Mouse (Mus musculus): ENCODE results near the gene Fxyd7. TPM values are rescaled to one million over a fixed set of nuclear protein-coding genes. Genes with fewer than 3 reads are reported as not detected.

Fxyd7 gene
- polyA plus RNA-seq, 1 experiment from 2014 or later = 2.9 TPM

DNA sequence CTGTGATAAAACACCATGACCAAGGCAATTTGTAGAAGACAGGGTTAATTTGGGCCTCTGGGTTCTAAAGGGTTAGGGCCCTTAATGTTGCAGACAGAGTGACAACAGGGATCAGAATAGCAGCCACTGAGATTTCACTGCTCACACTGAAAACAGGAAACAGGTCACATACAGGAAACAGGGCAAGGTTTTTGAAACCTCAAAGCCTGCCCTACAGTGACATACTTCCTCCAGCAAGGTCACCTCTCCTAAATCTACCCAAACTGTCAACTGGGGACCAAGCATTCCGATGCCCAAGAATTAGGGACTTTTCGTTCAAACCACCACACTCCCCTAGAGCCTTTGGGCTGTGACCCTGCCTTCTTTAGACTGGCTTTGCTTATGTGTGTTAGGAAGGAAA, 38.5 kb upstream of the Fxyd7 start:
- Histone ChIP-seq H3K9ac (ENCODE audit: low read length) (no peak overlapping the region), H3K27ac (replicated peaks; ENCODE audit: low read depth, low read length) (no peak overlapping the region), H3K9me3 (ENCODE audit: control insufficient read depth, low read length) (no peaks in the 10 kb centered on the region; the same call in 1 of the 2 replicates), H3K36me3 (ENCODE audit: control insufficient read depth, insufficient read depth, low read length) (no peaks in the 10 kb centered on the region), H3K4me3 (ENCODE audit: low read depth, low read length) (no peak overlapping the region), H3K4me1 (ENCODE audit: control insufficient read depth, insufficient read depth, low read length) (no peaks in the 10 kb centered on the region), H3K4me2 (ENCODE audit: low read depth, severe bottlenecking) (no peak overlapping the region), H3K27me3 (ENCODE audit: control insufficient read depth, insufficient read depth, low read length) (no peaks in the 10 kb centered on the region)
- no peak for ATAC-seq (ENCODE audit: insufficient number of reproducible peaks, low FRiP score, low TSS enrichment, low read depth)
- DNase-seq (ENCODE audit: low spot score) = no peak
- 84% methylated on average over 2 of the region's 2 CpGs for WGBS

DNA sequence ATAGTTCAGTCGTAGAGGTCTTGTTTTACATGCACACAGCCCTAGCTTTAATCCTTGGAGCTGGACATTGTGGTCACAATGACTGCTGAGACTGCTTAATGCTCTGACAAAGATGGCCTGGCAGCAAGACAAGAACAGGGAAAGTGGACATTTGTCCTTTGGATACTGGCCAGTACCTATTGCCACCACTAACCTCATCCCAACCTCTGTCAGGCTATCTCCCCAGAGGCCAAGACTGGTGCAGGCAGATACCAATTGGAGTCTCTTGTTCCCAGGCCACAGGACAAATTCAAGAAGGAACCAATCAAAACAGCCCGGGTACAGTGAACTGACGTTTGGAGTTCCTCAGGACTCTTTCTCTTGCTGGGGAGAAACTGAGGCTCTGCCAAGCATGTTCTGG, 36.9 kb upstream of the Fxyd7 start:
- no peak for DNase-seq (ENCODE audit: low spot score)
- Histone ChIP-seq H3K36me3 (ENCODE audit: control insufficient read depth, insufficient read depth, low read length) (no peaks in the 10 kb centered on the region), H3K9ac (ENCODE audit: low read length) (no peak overlapping the region), H3K27me3 (ENCODE audit: control insufficient read depth, insufficient read depth, low read length) (no peaks in the 10 kb centered on the region), H3K4me2 (ENCODE audit: low read depth, severe bottlenecking) (no peak overlapping the region), H3K27ac (replicated peaks; ENCODE audit: low read depth, low read length) (no peak overlapping the region), H3K9me3 (ENCODE audit: control insufficient read depth, low read length) (no peaks in the 10 kb centered on the region; the same call in 1 of the 2 replicates), H3K4me3 (ENCODE audit: low read depth, low read length) (no peak overlapping the region), H3K4me1 (ENCODE audit: control insufficient read depth, insufficient read depth, low read length) (no peaks in the 10 kb centered on the region)
- ATAC-seq (ENCODE audit: insufficient number of reproducible peaks, low FRiP score, low TSS enrichment, low read depth) = no peak
- WGBS = 83% methylated on average over 3 of the region's 3 CpGs

DNA sequence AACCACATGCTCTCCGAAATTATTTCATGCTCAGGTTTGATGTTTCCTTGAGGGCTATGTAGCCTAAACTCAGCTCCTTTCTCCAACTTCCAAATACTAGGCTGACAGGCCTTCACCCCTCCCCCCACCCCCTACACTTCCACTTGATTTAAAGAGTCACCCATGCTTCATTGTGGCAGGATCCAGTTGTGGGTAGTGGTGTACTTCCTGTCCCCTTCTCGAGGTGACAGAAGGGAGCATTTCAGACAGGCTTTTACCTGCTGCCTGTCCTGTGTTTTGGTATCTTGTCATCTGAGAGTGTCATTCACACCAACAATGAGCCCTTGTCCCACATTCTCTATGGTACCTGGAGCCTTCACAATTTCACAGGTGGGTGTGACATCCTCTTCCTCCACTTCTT, 36.0 kb upstream of the Fxyd7 start:
- Histone ChIP-seq H3K9me3 (ENCODE audit: control insufficient read depth, low read length) (no peaks in the 10 kb centered on the region; the same call in 1 of the 2 replicates), H3K27me3 (ENCODE audit: control insufficient read depth, insufficient read depth, low read length) (no peaks in the 10 kb centered on the region), H3K4me3 (ENCODE audit: low read depth, low read length) (no peak overlapping the region), H3K36me3 (ENCODE audit: control insufficient read depth, insufficient read depth, low read length) (no peaks in the 10 kb centered on the region), H3K9ac (ENCODE audit: low read length) (no peak overlapping the region), H3K27ac (replicated peaks; ENCODE audit: low read depth, low read length) (no peak overlapping the region), H3K4me1 (ENCODE audit: control insufficient read depth, insufficient read depth, low read length) (no peaks in the 10 kb centered on the region), H3K4me2 (ENCODE audit: low read depth, severe bottlenecking) (no peak overlapping the region)
- WGBS = 66% methylated on average over 2 of the region's 2 CpGs
- ATAC-seq (ENCODE audit: insufficient number of reproducible peaks, low FRiP score, low TSS enrichment, low read depth) (no peak), DNase-seq (ENCODE audit: low spot score) (no peak)

DNA sequence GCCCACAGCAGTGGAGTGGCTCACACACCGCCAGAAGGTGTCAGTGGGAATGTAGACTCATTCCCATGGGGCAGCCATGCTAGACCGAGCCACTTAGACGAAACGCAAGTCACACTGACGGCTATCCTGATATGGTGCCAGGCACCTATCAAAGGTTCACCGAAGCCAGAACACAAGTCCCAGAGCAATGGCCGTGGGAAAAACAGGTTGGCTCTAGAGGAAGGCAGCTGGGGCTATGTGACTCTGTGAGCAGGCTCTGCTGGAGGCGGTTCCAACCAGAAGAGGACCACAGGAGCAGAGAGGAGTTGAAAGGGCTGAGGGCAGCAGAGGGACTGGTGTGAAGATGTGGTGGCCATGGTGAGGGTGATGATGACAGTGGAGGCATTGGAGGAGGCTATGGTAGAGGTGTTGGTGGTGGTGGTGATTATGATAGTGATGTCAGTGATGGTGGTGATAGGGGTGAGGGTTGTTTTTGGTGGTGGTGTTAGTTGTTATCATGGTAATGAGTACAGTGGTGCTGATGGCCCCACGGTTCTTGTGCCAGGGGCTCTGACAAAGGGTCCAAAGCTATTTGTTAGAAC, 35.0 kb upstream of the Fxyd7 start:
- no peak for DNase-seq (ENCODE audit: low spot score)
- no peak overlapping the region for H3K4me3 ChIP-seq (ENCODE audit: low read depth, low read length)
- H3K4me1 ChIP-seq (ENCODE audit: control insufficient read depth, insufficient read depth, low read length) = no peaks in the 10 kb centered on the region
- no peaks in the 10 kb centered on the region; the same call in 1 of the 2 replicates for H3K9me3 ChIP-seq (ENCODE audit: control insufficient read depth, low read length)
- ATAC-seq (ENCODE audit: insufficient number of reproducible peaks, low FRiP score, low TSS enrichment, low read depth) = no peak
- no peak overlapping the region for H3K27ac ChIP-seq (replicated peaks; ENCODE audit: low read depth, low read length)
- no peaks in the 10 kb centered on the region for H3K27me3 ChIP-seq (ENCODE audit: control insufficient read depth, insufficient read depth, low read length)
- H3K9ac ChIP-seq (ENCODE audit: low read length) = no peak overlapping the region
- no peaks in the 10 kb centered on the region for H3K36me3 ChIP-seq (ENCODE audit: control insufficient read depth, insufficient read depth, low read length)
- WGBS = 90% methylated on average over 9 of the region's 9 CpGs
- no peak overlapping the region for H3K4me2 ChIP-seq (ENCODE audit: low read depth, severe bottlenecking)

DNA sequence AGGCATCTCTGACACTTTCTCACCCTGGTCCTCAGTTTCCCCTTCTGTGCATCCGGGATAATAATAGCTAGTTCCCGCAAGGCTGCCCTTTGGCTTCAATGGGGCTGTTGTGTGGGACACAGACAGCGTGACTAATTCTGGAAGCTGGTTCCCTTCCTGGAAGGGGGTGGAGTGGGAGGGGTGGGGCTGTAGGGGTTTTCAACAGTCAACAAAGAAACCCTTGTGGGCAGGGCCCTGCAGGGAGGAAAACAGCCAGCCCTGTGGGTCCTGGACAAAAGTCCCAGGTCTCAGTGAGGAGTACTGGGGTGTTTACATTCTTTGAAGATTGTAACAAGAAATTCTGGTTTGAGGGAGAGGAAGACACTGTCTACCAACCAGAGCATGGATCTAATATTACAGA, 33.9 kb upstream of the Fxyd7 start:
- Histone ChIP-seq H3K27me3 (ENCODE audit: control insufficient read depth, insufficient read depth, low read length) (no peaks in the 10 kb centered on the region), H3K36me3 (ENCODE audit: control insufficient read depth, insufficient read depth, low read length) (no peaks in the 10 kb centered on the region), H3K4me2 (ENCODE audit: low read depth, severe bottlenecking) (no peak overlapping the region), H3K4me1 (ENCODE audit: control insufficient read depth, insufficient read depth, low read length) (no peaks in the 10 kb centered on the region), H3K9ac (ENCODE audit: low read length) (no peak overlapping the region), H3K4me3 (ENCODE audit: low read depth, low read length) (no peak overlapping the region), H3K27ac (replicated peaks; ENCODE audit: low read depth, low read length) (peak overlapping the region; percentile 25; the same call in 1 of the 2 replicates), H3K9me3 (ENCODE audit: control insufficient read depth, low read length) (peaks cover 3% of the 10 kb centered on the region; the same call in 1 of the 2 replicates)
- WGBS = 72% methylated on average over 3 of the region's 3 CpGs
- no peak for ATAC-seq (ENCODE audit: insufficient number of reproducible peaks, low FRiP score, low TSS enrichment, low read depth)
- DNase-seq (ENCODE audit: low spot score) = peak; percentile 37

DNA sequence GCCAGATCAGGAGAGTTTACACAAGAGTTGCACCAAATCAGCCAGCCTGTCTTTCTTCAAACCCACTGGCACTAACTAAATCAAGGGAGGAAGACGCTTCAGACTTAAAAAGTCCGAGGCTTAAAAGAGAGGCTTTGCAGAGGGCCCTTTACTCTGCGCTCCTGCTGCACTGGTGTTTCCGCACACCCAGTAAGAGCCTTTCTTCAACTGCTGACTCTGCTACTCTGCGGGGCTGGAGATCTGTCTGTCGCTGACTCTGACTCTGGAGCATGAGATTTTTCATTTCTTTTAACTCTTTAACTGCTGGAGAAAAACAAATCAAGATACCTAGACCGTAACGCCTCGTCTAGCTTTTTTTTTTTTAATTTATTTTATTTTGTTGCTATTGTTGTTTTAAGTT, 32.9 kb upstream of the Fxyd7 start:
- Histone ChIP-seq H3K27me3 (ENCODE audit: control insufficient read depth, insufficient read depth, low read length) (no peaks in the 10 kb centered on the region), H3K4me1 (ENCODE audit: control insufficient read depth, insufficient read depth, low read length) (no peaks in the 10 kb centered on the region), H3K9ac (ENCODE audit: low read length) (no peak overlapping the region), H3K9me3 (ENCODE audit: control insufficient read depth, low read length) (peaks cover 3% of the 10 kb centered on the region; the same call in 1 of the 2 replicates), H3K4me3 (ENCODE audit: low read depth, low read length) (no peak overlapping the region), H3K36me3 (ENCODE audit: control insufficient read depth, insufficient read depth, low read length) (no peaks in the 10 kb centered on the region), H3K4me2 (ENCODE audit: low read depth, severe bottlenecking) (no peak overlapping the region), H3K27ac (replicated peaks; ENCODE audit: low read depth, low read length) (no peak overlapping the region)
- ATAC-seq (ENCODE audit: insufficient number of reproducible peaks, low FRiP score, low TSS enrichment, low read depth) = no peak
- 63% methylated on average over 9 of the region's 9 CpGs for WGBS
- DNase-seq (ENCODE audit: low spot score) = no peak

DNA sequence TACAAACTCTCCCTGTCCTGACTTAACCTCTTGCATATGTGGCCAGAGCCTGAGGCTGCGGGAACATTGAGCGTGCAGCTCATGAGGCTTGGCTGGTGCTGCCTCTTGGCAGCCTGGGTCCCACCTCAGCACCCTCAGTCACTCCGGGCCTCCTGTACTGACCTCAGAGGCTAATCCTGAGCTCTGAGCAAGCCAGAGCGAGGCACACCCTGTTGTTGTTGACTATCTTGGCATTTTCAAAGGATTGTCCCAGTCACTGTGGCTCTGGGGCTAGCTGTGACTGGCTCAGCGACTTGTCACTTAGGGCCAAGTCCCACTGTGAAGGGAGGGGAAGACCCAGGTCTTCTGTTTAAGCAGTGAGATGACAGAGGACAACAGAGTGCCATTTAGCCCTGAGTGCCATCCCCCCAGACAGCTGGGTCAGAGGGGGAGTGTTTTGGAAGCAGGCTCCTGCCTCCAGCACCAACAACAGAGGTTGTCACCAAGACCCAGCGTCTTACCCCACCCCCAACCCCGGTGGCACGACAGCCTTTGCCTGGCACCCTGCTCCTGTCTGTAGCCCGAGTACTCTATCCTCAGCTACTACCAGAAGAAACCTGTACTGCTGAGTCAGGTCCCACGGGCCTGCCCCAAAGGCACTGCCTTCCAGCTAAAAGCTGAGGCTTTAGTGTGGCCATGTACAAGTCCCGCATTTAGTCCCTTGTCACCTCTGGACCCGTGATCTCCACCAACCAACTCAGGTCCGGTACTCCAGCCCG, 31.7 kb upstream of the Fxyd7 start:
- no peak overlapping the region for H3K4me3 ChIP-seq (ENCODE audit: low read depth, low read length)
- WGBS = 65% methylated on average over 14 of the region's 14 CpGs
- H3K27me3 ChIP-seq (ENCODE audit: control insufficient read depth, insufficient read depth, low read length) = no peaks in the 10 kb centered on the region
- ATAC-seq (ENCODE audit: insufficient number of reproducible peaks, low FRiP score, low TSS enrichment, low read depth) (no peak), DNase-seq (ENCODE audit: low spot score) (no peak)
- no peak overlapping the region for H3K9ac ChIP-seq (ENCODE audit: low read length)
- peaks cover 3% of the 10 kb centered on the region; the same call in 1 of the 2 replicates for H3K9me3 ChIP-seq (ENCODE audit: control insufficient read depth, low read length)
- no peaks in the 10 kb centered on the region for H3K36me3 ChIP-seq (ENCODE audit: control insufficient read depth, insufficient read depth, low read length)
- H3K4me2 ChIP-seq (ENCODE audit: low read depth, severe bottlenecking) = no peak overlapping the region
- H3K27ac ChIP-seq (replicated peaks; ENCODE audit: low read depth, low read length) = no peak overlapping the region
- no peaks in the 10 kb centered on the region for H3K4me1 ChIP-seq (ENCODE audit: control insufficient read depth, insufficient read depth, low read length)

DNA sequence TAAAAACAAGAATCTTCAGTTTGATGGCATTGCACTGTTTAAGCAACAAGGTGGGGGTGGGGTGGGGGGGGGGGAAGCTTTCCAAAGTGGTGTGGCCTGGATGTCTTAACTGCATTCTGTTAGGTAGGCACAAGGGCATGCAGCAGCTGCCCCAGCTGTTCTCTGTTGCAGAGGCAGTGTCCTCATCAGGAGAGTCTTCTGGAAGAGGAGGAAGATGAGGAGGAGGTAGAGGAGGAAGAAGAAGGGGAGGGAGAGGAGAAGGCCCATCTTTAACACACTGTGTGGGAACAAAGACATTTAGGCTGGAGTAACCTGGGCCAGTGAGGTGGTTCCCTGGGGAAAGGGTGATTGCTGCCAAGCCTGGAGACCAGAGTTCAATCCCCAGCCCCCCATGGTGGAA, 30.8 kb upstream of the Fxyd7 start:
- Histone ChIP-seq H3K4me3 (ENCODE audit: low read depth, low read length) (no peak overlapping the region), H3K27me3 (ENCODE audit: control insufficient read depth, insufficient read depth, low read length) (no peaks in the 10 kb centered on the region), H3K36me3 (ENCODE audit: control insufficient read depth, insufficient read depth, low read length) (no peaks in the 10 kb centered on the region), H3K9ac (ENCODE audit: low read length) (no peak overlapping the region), H3K27ac (replicated peaks; ENCODE audit: low read depth, low read length) (no peak overlapping the region), H3K4me1 (ENCODE audit: control insufficient read depth, insufficient read depth, low read length) (0 out of 2 replicates have a peak, but pooled peaks cover 2% of the 10 kb centered on the region), H3K9me3 (ENCODE audit: control insufficient read depth, low read length) (peaks cover 3% of the 10 kb centered on the region; the same call in 1 of the 2 replicates), H3K4me2 (ENCODE audit: low read depth, severe bottlenecking) (no peak overlapping the region)
- ATAC-seq (ENCODE audit: insufficient number of reproducible peaks, low FRiP score, low TSS enrichment, low read depth) (no peak), DNase-seq (ENCODE audit: low spot score) (no peak)
